Mouse (Mus musculus) MEL (cell line): ENCODE measurements at regions not wholly inside any gene's neighbourhood (a gene's known extent, or its start where the extent isn't known, plus 50 kb on each side); places are given as distances from the start of the nearest gene placed in this dataset.

ENCODE experiments used
- DNase-seq: peaks from one replicate; pipeline ENCODE4 v3.0.0; 2011; ENCODE audit warnings: low read depth, low spot score
- H3K27ac ChIP-seq: 2 replicates; pipeline ENCODE4 v1.5.1; 2012; ENCODE audit warnings: low read depth, mild to moderate bottlenecking, control low read depth, low read length, moderate library complexity; ENCODE audit not compliant: control insufficient read depth
- H3K27me3 ChIP-seq, 2 experiments: fragments of 150-350 bp in 1 of 2; sonication (generic) in 1 of 2; 2 replicates each; pipeline ENCODE4 v1.6.1; 2012; ENCODE audit warnings: low read length in 2 of 2, mild to moderate bottlenecking in 2 of 2, improper control_type of control experiment in 1 of 2, moderate library complexity in 1 of 2; ENCODE audit not compliant: insufficient read depth in 2 of 2, control insufficient read depth in 1 of 2
- H3K36me3 ChIP-seq, 2 experiments: 2 replicates each; pipeline ENCODE4 v1.6.1; 2012 to 2014; ENCODE audit warnings: low read length in 2 of 2, improper control_type of control experiment in 1 of 2, inconsistent platforms in 1 of 2, mild to moderate bottlenecking in 1 of 2; ENCODE audit not compliant: insufficient read depth in 2 of 2, control insufficient read depth in 1 of 2
- H3K4me1 ChIP-seq, 2 experiments: fragments of 150-350 bp in 1 of 2; sonication (generic) in 1 of 2; 2 replicates each; pipeline ENCODE4 v1.6.1; 2012; ENCODE audit warnings: low read length in 2 of 2, improper control_type of control experiment in 1 of 2, mild to moderate bottlenecking in 1 of 2; ENCODE audit not compliant: insufficient read depth in 2 of 2, control insufficient read depth in 1 of 2
- H3K4me3 ChIP-seq, 2 experiments: fragments of 150-350 bp in 1 of 2; sonication (generic) in 1 of 2; 2 replicates each; pipeline ENCODE4 v1.5.1; 2012; ENCODE audit warnings: low read depth in 2 of 2, low read length in 2 of 2, mild to moderate bottlenecking in 2 of 2, moderate library complexity in 2 of 2, control low read depth in 1 of 2, improper control_type of control experiment in 1 of 2; ENCODE audit not compliant: control insufficient read depth in 1 of 2, insufficient read depth in 1 of 2
- H3K79me2 ChIP-seq: 2 replicates; pipeline ENCODE4 v1.6.1; 2012; ENCODE audit warnings: mild to moderate bottlenecking, low read length, moderate library complexity; ENCODE audit not compliant: control insufficient read depth, poor library complexity, insufficient read depth
- H3K9ac ChIP-seq: 2 replicates; pipeline ENCODE4 v1.6.1; 2012; ENCODE audit warnings: low read depth, mild to moderate bottlenecking, control low read depth, low read length, moderate library complexity; ENCODE audit not compliant: control insufficient read depth, poor library complexity, severe bottlenecking
- H3K9me3 ChIP-seq: fragments of 150-350 bp; sonication (generic); replicated peaks from 2 replicates; pipeline ENCODE4 v1.6.1; 2012; ENCODE audit warnings: mild to moderate bottlenecking, low read length, improper control_type of control experiment, moderate library complexity; ENCODE audit not compliant: insufficient read depth
- CHD1 ChIP-seq: IDR thresholded peaks from 2 replicates; pipeline ENCODE4 v1.6.1; 2012; ENCODE audit warnings: low read depth, mild to moderate bottlenecking, inconsistent platforms, low read length, improper control_type of control experiment
- CHD2 ChIP-seq: IDR thresholded peaks from 2 replicates; pipeline ENCODE4 v1.6.1; 2011; ENCODE audit warnings: low read length, improper control_type of control experiment
- CTCF ChIP-seq, 3 experiments: IDR thresholded peaks in 2 of 3; conservative IDR thresholded peaks in 1 of 3; 2 replicates each; pipeline ENCODE4 v1.5.1; 2011 to 2012; ENCODE audit warnings: low read length in 3 of 3, low read depth in 2 of 3, mild to moderate bottlenecking in 2 of 3, improper control_type of control experiment in 1 of 3, inconsistent platforms in 1 of 3, mixed read lengths in 1 of 3, moderate library complexity in 1 of 3; ENCODE audit not compliant: control insufficient read depth in 1 of 3, insufficient read depth in 1 of 3, poor library complexity in 1 of 3, severe bottlenecking in 1 of 3
- E2F4 ChIP-seq: IDR thresholded peaks from 2 replicates; pipeline ENCODE4 v1.6.1; 2011; ENCODE audit warnings: low read depth, low read length, improper control_type of control experiment, borderline replicate concordance
- ELF1 ChIP-seq: IDR thresholded peaks from 2 replicates; pipeline ENCODE4 v1.6.1; 2014; ENCODE audit warnings: low read depth, mild to moderate bottlenecking, inconsistent platforms, low read length, improper control_type of control experiment, moderate library complexity
- GABPA ChIP-seq: IDR thresholded peaks from 2 replicates; pipeline ENCODE4 v1.6.1; 2012; ENCODE audit warnings: low read depth, mild to moderate bottlenecking, inconsistent platforms, low read length, improper control_type of control experiment, moderate library complexity
- HCFC1 ChIP-seq: IDR thresholded peaks from 2 replicates; pipeline ENCODE4 v1.6.1; 2012; ENCODE audit warnings: low read depth, mild to moderate bottlenecking, inconsistent platforms, low read length, improper control_type of control experiment, moderate library complexity
- JUND ChIP-seq: IDR thresholded peaks from 2 replicates; pipeline ENCODE4 v1.6.1; 2011; ENCODE audit warnings: low read depth, mild to moderate bottlenecking, improper control_type of control experiment, low read length
- MAFK ChIP-seq: IDR thresholded peaks from 2 replicates; pipeline ENCODE4 v1.6.1; 2011; ENCODE audit warnings: low read depth, mild to moderate bottlenecking, low read length, improper control_type of control experiment, borderline replicate concordance
- MAX ChIP-seq: IDR thresholded peaks from 2 replicates; pipeline ENCODE4 v1.6.1; 2011; ENCODE audit warnings: low read length, improper control_type of control experiment
- MEF2A ChIP-seq: IDR thresholded peaks from 2 replicates; pipeline ENCODE4 v1.6.1; 2014; ENCODE audit warnings: low read depth, mild to moderate bottlenecking, inconsistent platforms, low read length, improper control_type of control experiment; ENCODE audit not compliant: poor library complexity, insufficient replicate concordance, severe bottlenecking; ENCODE audit errors: extremely low read depth
- MXI1 ChIP-seq: IDR thresholded peaks from 2 replicates; pipeline ENCODE4 v1.6.1; 2011; ENCODE audit warnings: mild to moderate bottlenecking, low read depth, low read length, improper control_type of control experiment
- MYC ChIP-seq: IDR thresholded peaks from 2 replicates; pipeline ENCODE4 v1.6.1; 2011; ENCODE audit warnings: low read depth, mild to moderate bottlenecking, low read length, improper control_type of control experiment, moderate library complexity
- NELFE ChIP-seq: IDR thresholded peaks from 2 replicates; pipeline ENCODE4 v1.6.1; 2011; ENCODE audit warnings: low read depth, low read length, improper control_type of control experiment
- NRF1 ChIP-seq: IDR thresholded peaks from 2 replicates; pipeline ENCODE4 v1.6.1; 2014; ENCODE audit warnings: low read depth, mild to moderate bottlenecking, inconsistent platforms, low read length, improper control_type of control experiment, moderate library complexity; ENCODE audit not compliant: poor library complexity, insufficient read depth, severe bottlenecking
- POLR2AphosphoS2 ChIP-seq: IDR thresholded peaks from 2 replicates; pipeline ENCODE4 v1.6.1; 2011; ENCODE audit warnings: low read length, improper control_type of control experiment
- RAD21 ChIP-seq: IDR thresholded peaks from 2 replicates; pipeline ENCODE4 v1.6.1; 2011; ENCODE audit warnings: mild to moderate bottlenecking, low read depth, low read length, improper control_type of control experiment
- SIN3A ChIP-seq: IDR thresholded peaks from 2 replicates; pipeline ENCODE4 v1.6.1; 2012; ENCODE audit warnings: low read length, improper control_type of control experiment, inconsistent platforms
- SMC3 ChIP-seq: IDR thresholded peaks from 2 replicates; pipeline ENCODE4 v1.6.1; 2011; ENCODE audit warnings: low read depth, low read length, improper control_type of control experiment
- TAL1 ChIP-seq: IDR thresholded peaks from 2 replicates; pipeline ENCODE4 v1.6.1; 2012; ENCODE audit warnings: mild to moderate bottlenecking, inconsistent platforms, low read length, moderate library complexity, mixed read lengths
- TCF12 ChIP-seq: IDR thresholded peaks from 2 replicates; pipeline ENCODE4 v1.6.1; 2014; ENCODE audit warnings: low read depth, mild to moderate bottlenecking, inconsistent platforms, low read length, improper control_type of control experiment, moderate library complexity
- USF1 ChIP-seq: IDR thresholded peaks from 2 replicates; pipeline ENCODE4 v1.6.1; 2014; ENCODE audit warnings: low read depth, mild to moderate bottlenecking, inconsistent platforms, low read length, improper control_type of control experiment, moderate library complexity
- USF2 ChIP-seq, 2 experiments: IDR thresholded peaks; 2 replicates each; pipeline ENCODE4 v1.6.1; 2011 to 2012; ENCODE audit warnings: improper control_type of control experiment in 2 of 2, low read length in 2 of 2, borderline replicate concordance in 1 of 2, inconsistent platforms in 1 of 2, low read depth in 1 of 2, mild to moderate bottlenecking in 1 of 2; ENCODE audit not compliant: insufficient read depth in 1 of 2
- ZKSCAN1 ChIP-seq: IDR thresholded peaks from 2 replicates; pipeline ENCODE4 v1.6.1; 2012; ENCODE audit warnings: low read depth, mild to moderate bottlenecking, inconsistent platforms, low read length, improper control_type of control experiment, moderate library complexity
- ZMIZ1 ChIP-seq: IDR thresholded peaks from 2 replicates; pipeline ENCODE4 v1.6.1; 2012; ENCODE audit warnings: low read depth, mild to moderate bottlenecking, inconsistent platforms, low read length, improper control_type of control experiment, moderate library complexity

DNA sequence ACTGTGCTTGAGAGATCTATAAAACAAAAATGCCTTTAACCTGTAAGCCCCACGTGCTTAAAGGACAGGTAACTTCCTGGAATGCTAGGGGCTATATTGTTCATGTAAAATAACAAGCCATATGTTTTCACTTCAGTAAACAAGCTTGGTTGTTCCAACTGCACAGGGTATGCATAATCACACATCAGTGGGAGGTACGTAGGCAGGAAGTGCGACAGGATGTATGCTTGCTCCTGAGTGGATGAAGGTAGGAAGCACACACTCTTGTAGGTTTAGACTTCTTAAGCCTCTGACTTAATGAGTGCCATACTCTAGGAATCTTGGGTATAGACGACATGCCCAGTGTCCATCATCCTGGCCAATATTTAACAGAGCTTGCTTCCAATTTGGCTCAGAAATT lies 74.7 kb upstream of the Nek6 start:
- Histone ChIP-seq H3K79me2 (no peaks in the 10 kb centered on the region), H3K36me3 (no peaks in the 10 kb centered on the region), H3K27ac (no peak overlapping the region), H3K9me3 (no peaks in the 10 kb centered on the region), H3K27me3 (peaks cover 0 to 3% of the 10 kb centered on the region in 2 experiments; a peak in 3 of 4 replicates), H3K4me1 (no peaks in the 10 kb centered on the region), H3K4me3 (no peak overlapping the region), H3K9ac (no peak overlapping the region)
- no peak for TF ChIP-seq E2F4
- TF ChIP-seq USF1, result no peak
- TF ChIP-seq MXI1, result no peak
- no peak for TF ChIP-seq GABPA
- no peak for TF ChIP-seq USF2 (IDR thresholded peaks at IDR 0.05; ENCODE audit: borderline replicate concordance in 1 of 2, insufficient read depth in 1 of 2, low read depth in 1 of 2, low read length in 2 of 2)
- TF ChIP-seq JUND, result no peak
- TF ChIP-seq MAX, result no peak
- no peak for TF ChIP-seq NRF1
- TF ChIP-seq SIN3A, result no peak
- TF ChIP-seq MEF2A, result no peak
- no peak for TF ChIP-seq MAFK
- no peak for TF ChIP-seq ZKSCAN1
- no peak for TF ChIP-seq HCFC1
- TF ChIP-seq TCF12, result no peak
- no peak for TF ChIP-seq MYC
- TF ChIP-seq CTCF (IDR thresholded peaks at IDR 0.05 in 2 of 3, conservative IDR thresholded peaks at IDR 0.05 in 1 of 3; ENCODE audit: control insufficient read depth in 1 of 3, insufficient read depth in 1 of 3, low read depth in 2 of 3, low read length in 3 of 3, poor library complexity in 1 of 3, severe bottlenecking in 1 of 3), result no peak
- TF ChIP-seq POLR2AphosphoS2, result no peak
- no peak for TF ChIP-seq ZMIZ1
- TF ChIP-seq SMC3, result no peak
- DNase-seq, result no peak

DNA sequence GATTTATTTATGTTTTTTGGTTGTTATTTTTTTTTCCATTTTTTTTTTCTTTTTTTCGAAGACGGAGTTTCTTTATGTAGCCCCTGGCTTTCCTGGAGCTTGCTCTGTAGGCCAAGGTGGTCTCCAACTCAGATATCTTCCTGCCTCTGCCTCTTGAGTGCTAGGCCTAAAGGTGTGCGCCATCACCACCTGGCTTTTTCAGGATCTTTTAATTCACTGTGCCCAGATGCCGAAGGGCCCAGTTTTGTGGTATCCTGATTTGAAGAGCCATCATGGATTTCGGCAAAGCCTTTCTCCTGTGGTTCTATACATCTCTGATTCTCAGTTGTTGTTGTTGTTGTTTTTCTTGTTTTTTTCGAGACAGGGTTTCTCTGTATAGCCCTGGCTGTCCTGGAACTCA lies 72.3 kb upstream of the Nek6 start:
- H3K27me3 ChIP-seq, result peaks cover 0 to 3% of the 10 kb centered on the region in 2 experiments; a peak in 3 of 4 replicates
- TF ChIP-seq CHD2 (no peak), RAD21 (no peak), MEF2A (no peak), ELF1 (no peak), TCF12 (no peak), USF2 (IDR thresholded peaks at IDR 0.05; ENCODE audit: borderline replicate concordance in 1 of 2, insufficient read depth in 1 of 2, low read depth in 1 of 2, low read length in 2 of 2) (no peak), TAL1 (no peak), NELFE (no peak), CHD1 (no peak)
- TF ChIP-seq, all 39 proteins: peak for 0
- DNase-seq, result no peak

More for the DNA sequence above, 72.3 kb upstream of the Nek6 start:
- H3K4me3 ChIP-seq, result no peak overlapping the region
- H3K4me1 ChIP-seq, result no peaks in the 10 kb centered on the region
- no peaks in the 10 kb centered on the region for H3K79me2 ChIP-seq
- no peak overlapping the region for H3K27ac ChIP-seq
- H3K9ac ChIP-seq, result no peak overlapping the region
- no peaks in the 10 kb centered on the region for H3K9me3 ChIP-seq
- no peaks in the 10 kb centered on the region for H3K36me3 ChIP-seq
